Mouse (Mus musculus) midbrain, postnatal 0 days (tissue): ENCODE measurements around the gene Trp53tg5. TPM values are rescaled to one million over a fixed set of nuclear protein-coding genes. Genes with fewer than 3 reads are reported as not detected.

Experiments
- ATAC-seq: fragments of 200-750 bp; cut with Nextera tagmentation; 2 replicates; pipeline ENCODE4 v1.8.0; 2017; ENCODE audit warnings: moderate number of reproducible peaks, mild to moderate bottlenecking, moderate TSS enrichment, moderate library complexity; ENCODE audit not compliant: low FRiP score
- DNase-seq: peaks from one replicate; pipeline ENCODE4 v3.0.0-alpha.2; 2015; ENCODE audit warnings: low spot score
- H3K27ac ChIP-seq: fragments of 300-500 bp; sonication (generic); 2 replicates; pipeline ENCODE4 v1.5.1; 2014; ENCODE audit warnings: low read depth, mild to moderate bottlenecking, low read length, mixed read lengths
- H3K27me3 ChIP-seq: fragments of 300-500 bp; sonication (generic); 2 replicates; pipeline ENCODE4 v1.6.1; 2014; ENCODE audit warnings: low read length, control low read depth, mixed read lengths; ENCODE audit not compliant: insufficient read depth
- H3K36me3 ChIP-seq: fragments of 300-500 bp; sonication (generic); 2 replicates; pipeline ENCODE4 v1.6.1; 2014; ENCODE audit warnings: low read length, control low read depth, mixed read lengths; ENCODE audit not compliant: insufficient read depth
- H3K4me1 ChIP-seq: fragments of 300-500 bp; sonication (generic); 2 replicates; pipeline ENCODE4 v1.6.1; 2014; ENCODE audit warnings: mild to moderate bottlenecking, control low read depth, antibody characterized with exemption, low read length, mixed read lengths; ENCODE audit not compliant: insufficient read depth
- H3K4me2 ChIP-seq: fragments of 300-500 bp; sonication (generic); 2 replicates; pipeline ENCODE4 v1.6.1; 2014; ENCODE audit warnings: low read depth, mild to moderate bottlenecking, low read length, mixed read lengths; ENCODE audit not compliant: poor library complexity, severe bottlenecking
- H3K4me3 ChIP-seq: fragments of 300-500 bp; sonication (generic); 2 replicates; pipeline ENCODE4 v1.5.1; 2014; ENCODE audit warnings: low read depth, mild to moderate bottlenecking, low read length, moderate library complexity
- H3K9ac ChIP-seq: fragments of 300-500 bp; sonication (generic); replicated peaks from 2 replicates; pipeline ENCODE4 v1.6.1; 2014; ENCODE audit warnings: mild to moderate bottlenecking, low read length, moderate library complexity, mixed read lengths; ENCODE audit not compliant: poor library complexity, severe bottlenecking
- H3K9me3 ChIP-seq: fragments of 300-500 bp; sonication (generic); 2 replicates; pipeline ENCODE4 v1.6.1; 2016; ENCODE audit warnings: low read length, control low read depth
- CTCF ChIP-seq: IDR thresholded peaks from 2 replicates; pipeline ENCODE4 v1.5.1; 2016; ENCODE audit warnings: antibody characterized with exemption, mild to moderate bottlenecking
- WGBS: fragments of 180-500 bp; shearing (Covaris S2); extraction: QIAGEN DNeasy Blood & Tissue Kit; methylation state at CpG from one replicate; pipeline ENCODE4 v1.1.7; 2014; 5-methylcytosine and 5-hydroxymethylcytosine counted together
- polyA plus RNA-seq: library from polyadenylated mRNA; unstranded; fragments of >200 nt; fragmentation: Nextera tagmentation; extraction: Ambion mirVana; gene quantifications from 2 replicates; pipeline ENCODE4 v1.2.1, GENCODE M21; 2015
- total RNA-seq: library from RNA; depleted of rRNA; stranded (reverse); fragments of >200 nt; gene quantifications from 2 replicates; pipeline ENCODE4 v1.2.3, GENCODE M21; 2014

Gene Trp53tg5
- total and polyA plus RNA-seq, 2 experiments from 2014 or later = not detected

DNA sequence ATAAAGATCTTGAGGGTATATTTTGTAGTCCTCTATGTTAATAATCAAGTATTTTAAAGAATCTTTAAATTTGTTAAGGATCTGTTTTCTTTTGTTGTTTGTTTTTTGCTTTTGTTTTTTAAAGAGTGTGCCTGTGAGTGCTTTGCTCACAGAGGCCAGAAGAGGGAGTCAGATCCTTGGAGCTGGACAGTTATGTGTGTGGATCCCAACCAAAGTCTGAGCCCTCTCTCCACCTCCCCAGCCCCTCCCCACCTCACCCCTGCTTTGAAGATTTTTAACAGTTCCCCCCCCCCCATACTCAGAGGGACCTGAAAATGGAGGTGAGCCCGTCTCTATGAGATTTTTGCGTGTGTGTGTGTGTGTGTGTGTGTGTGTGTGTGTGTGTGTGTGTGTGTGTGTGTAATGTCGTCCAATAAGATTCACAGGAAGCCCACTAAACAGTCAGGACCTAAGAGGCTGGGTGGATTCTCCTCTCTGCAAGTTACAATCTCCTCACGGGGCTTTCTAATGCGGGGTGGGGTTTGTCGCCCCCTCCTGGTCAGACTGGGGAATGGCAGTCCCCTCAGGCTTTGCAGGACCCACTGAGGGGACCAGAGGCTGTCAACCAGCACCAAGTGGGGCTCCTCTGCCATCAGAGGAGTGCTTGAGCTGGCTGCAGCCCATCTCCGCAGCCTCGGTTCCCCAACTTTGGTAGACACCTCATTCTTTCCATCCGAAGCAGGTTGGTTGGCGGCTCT lies 44.1 kb upstream of the Trp53tg5 start:
- no peak for ATAC-seq

DNA sequence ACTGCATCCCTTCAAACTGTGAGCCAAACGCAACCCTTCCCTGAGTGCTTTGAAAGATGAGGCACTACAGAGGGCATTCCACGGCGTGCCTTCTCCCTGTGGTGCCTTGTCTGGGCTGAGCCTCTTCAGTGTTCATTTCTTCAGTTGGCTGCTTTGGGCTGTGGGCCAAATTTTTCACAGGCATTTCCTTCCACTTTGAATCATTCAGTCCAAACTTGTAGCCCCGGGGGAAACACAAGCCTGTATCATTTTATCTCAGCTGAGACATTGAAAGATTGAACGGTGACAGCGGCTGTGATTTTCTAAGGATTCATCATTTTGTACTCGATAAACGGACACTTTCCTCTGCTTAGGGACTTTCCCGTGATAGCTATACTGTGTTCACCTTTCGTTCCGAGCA lies 43.1 kb upstream of the Trp53tg5 start:
- no peaks in the 10 kb centered on the region for H3K36me3 ChIP-seq
- H3K27me3 ChIP-seq = no peaks in the 10 kb centered on the region; the same call in 1 of the 2 replicates
- H3K9me3 ChIP-seq = no peaks in the 10 kb centered on the region
- no peak overlapping the region for H3K4me2 ChIP-seq
- no peak for ATAC-seq
- no peak overlapping the region for H3K27ac ChIP-seq
- no peak for TF ChIP-seq CTCF
- WGBS = 87% methylated on average over 11 of the region's 11 CpGs
- no peak overlapping the region for H3K4me3 ChIP-seq
- DNase-seq = no peak
- H3K9ac ChIP-seq = no peak overlapping the region
- no peaks in the 10 kb centered on the region for H3K4me1 ChIP-seq

More for the DNA sequence above, 44.1 kb upstream of the Trp53tg5 start:
- no peaks in the 10 kb centered on the region; the same call in 1 of the 2 replicates for H3K27me3 ChIP-seq
- no peak overlapping the region for H3K4me2 ChIP-seq
- no peaks in the 10 kb centered on the region for H3K36me3 ChIP-seq
- H3K4me3 ChIP-seq = no peak overlapping the region
- H3K9ac ChIP-seq = no peak overlapping the region
- no peak for DNase-seq
- no peaks in the 10 kb centered on the region for H3K4me1 ChIP-seq
- WGBS = 33% methylated on average over 10 of the region's 10 CpGs
- H3K27ac ChIP-seq = no peak overlapping the region
- TF ChIP-seq CTCF = peak; percentile 69
- 0 out of 2 replicates have a peak, but pooled peaks cover 2% of the 10 kb centered on the region for H3K9me3 ChIP-seq

DNA sequence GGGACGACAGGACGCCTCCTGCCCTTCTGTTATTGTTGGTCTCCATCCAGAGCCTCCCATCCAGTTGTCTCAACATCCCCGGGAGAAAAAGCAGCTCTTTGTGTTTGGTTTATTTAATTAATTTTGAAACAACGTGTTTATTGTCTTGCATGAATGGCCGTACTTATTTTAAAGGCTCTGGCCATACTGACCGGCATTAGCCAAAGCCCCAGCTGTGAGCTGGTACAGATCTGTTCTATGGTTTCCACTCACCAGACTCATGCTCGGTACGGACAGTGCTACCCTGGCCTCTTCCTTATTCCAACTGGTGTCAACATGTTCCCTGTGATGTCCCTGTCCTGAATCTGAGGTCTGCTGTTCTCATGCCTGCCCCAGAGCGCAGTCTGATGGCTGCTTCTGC lies 42.4 kb upstream of the Trp53tg5 start:
- Histone ChIP-seq H3K27ac (no peak overlapping the region), H3K4me2 (no peak overlapping the region), H3K4me1 (no peaks in the 10 kb centered on the region), H3K4me3 (no peak overlapping the region), H3K36me3 (no peaks in the 10 kb centered on the region), H3K9me3 (no peaks in the 10 kb centered on the region), H3K27me3 (no peaks in the 10 kb centered on the region; the same call in 1 of the 2 replicates), H3K9ac (no peak overlapping the region)
- WGBS = 83% methylated on average over 9 of the region's 9 CpGs
- ATAC-seq (no peak), DNase-seq (no peak)
- no peak for TF ChIP-seq CTCF

DNA sequence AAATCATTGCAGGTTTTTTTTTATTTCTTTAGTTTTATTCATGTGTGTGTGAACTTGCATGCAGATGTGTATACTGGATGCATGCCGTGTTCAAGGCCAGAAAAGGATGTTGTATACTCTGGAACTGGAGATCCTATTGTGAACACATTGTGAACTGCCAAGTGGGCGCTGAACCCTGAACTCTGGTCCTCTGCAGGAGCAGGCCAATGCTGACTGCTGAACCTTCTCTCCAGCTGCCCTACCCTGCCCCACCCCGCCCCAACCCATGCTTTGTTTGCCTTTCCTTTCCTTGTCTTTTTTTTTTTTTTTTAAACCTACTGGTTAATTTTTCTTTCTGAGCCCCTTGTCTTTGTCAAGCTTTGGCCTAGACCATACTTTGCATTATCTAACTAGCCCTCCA lies 41.4 kb upstream of the Trp53tg5 start:
- H3K4me1 ChIP-seq = no peaks in the 10 kb centered on the region
- H3K27ac ChIP-seq = no peak overlapping the region
- H3K9ac ChIP-seq = no peak overlapping the region
- WGBS = 76% methylated on average over 3 of the region's 3 CpGs
- H3K9me3 ChIP-seq = no peaks in the 10 kb centered on the region
- H3K27me3 ChIP-seq = no peaks in the 10 kb centered on the region; the same call in 1 of the 2 replicates
- H3K4me2 ChIP-seq = no peak overlapping the region
- no peaks in the 10 kb centered on the region for H3K36me3 ChIP-seq
- no peak for DNase-seq
- no peak for TF ChIP-seq CTCF
- no peak for ATAC-seq
- H3K4me3 ChIP-seq = no peak overlapping the region

DNA sequence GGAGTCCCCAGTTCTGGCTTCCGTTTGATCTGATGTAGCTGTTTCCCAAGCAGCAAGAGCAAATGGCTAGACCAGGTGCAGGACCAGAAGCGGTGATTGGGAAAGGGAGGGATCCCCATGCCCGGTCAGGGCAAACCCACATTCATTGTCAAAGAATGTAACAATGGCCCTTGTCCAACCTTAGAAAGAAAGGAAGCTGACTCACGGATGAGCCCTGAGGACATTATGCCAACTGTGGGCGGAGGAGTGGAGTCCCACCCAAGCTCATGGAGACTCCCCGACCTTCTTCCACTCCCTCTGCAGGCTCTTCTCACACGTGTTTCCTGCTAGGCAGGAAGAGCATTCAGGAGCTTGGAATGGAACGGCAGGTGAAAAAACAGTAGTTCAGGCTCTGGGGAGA lies 39.9 kb upstream of the Trp53tg5 start:
- H3K4me1 ChIP-seq = no peaks in the 10 kb centered on the region
- H3K27ac ChIP-seq = no peak overlapping the region
- WGBS = 77% methylated on average over 8 of the region's 8 CpGs
- no peak for TF ChIP-seq CTCF
- no peaks in the 10 kb centered on the region for H3K36me3 ChIP-seq
- no peaks in the 10 kb centered on the region; the same call in 1 of the 2 replicates for H3K27me3 ChIP-seq
- no peak overlapping the region for H3K4me2 ChIP-seq
- H3K9ac ChIP-seq = no peak overlapping the region
- no peak overlapping the region for H3K4me3 ChIP-seq
- DNase-seq = no peak
- H3K9me3 ChIP-seq = no peaks in the 10 kb centered on the region
- no peak for ATAC-seq

DNA sequence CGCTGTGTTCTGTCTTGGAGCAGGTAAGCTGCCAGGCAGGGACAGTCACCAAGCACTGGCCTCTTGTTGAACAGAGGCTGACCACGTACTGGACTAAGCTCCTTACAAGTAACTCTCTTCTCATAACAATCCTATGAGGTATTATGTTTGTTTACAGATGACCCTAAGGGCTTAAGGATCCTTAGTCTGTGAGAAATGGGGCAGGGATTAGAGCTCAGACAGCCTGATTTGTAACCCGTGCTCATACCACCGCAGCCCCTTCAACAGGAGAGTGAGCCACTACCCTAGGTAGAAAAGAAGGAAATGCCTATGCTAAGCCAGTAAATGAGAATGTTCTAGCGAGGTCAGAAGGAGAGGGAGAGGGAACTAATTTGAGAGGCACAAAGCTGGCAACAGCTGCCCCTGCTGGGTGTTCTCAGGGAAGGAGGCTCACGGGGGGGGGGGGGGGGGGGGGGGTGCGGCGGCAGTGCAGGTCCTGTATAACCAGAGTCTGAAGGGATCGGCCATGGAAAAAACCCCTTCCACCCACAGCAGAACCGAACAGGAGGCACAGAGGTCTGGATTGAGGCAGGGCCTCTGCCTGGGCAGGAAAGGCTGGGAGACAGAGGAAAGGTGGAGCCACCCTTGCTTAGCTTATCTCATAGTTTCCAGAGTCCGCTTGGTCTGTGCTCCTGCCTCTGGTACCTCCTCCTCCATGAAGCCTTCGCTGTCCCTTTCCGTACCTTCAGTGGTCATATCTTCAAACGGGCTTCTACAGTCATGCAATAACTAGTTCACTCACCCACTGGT lies 38.8 kb upstream of the Trp53tg5 start:
- H3K36me3 ChIP-seq = no peaks in the 10 kb centered on the region
- no peak overlapping the region for H3K4me3 ChIP-seq
- no peak for TF ChIP-seq CTCF
- no peak overlapping the region for H3K4me2 ChIP-seq
- no peak for DNase-seq
- ATAC-seq = no peak
- no peak overlapping the region for H3K27ac ChIP-seq
- 67% methylated on average over 10 of the region's 14 CpGs for WGBS
- H3K9me3 ChIP-seq = no peaks in the 10 kb centered on the region
- no peaks in the 10 kb centered on the region; the same call in 1 of the 2 replicates for H3K27me3 ChIP-seq
- H3K4me1 ChIP-seq = no peaks in the 10 kb centered on the region
- no peak overlapping the region for H3K9ac ChIP-seq
